Mouse (Mus musculus): ENCODE data around the gene Atg4a.

Gene Atg4a

DNA sequence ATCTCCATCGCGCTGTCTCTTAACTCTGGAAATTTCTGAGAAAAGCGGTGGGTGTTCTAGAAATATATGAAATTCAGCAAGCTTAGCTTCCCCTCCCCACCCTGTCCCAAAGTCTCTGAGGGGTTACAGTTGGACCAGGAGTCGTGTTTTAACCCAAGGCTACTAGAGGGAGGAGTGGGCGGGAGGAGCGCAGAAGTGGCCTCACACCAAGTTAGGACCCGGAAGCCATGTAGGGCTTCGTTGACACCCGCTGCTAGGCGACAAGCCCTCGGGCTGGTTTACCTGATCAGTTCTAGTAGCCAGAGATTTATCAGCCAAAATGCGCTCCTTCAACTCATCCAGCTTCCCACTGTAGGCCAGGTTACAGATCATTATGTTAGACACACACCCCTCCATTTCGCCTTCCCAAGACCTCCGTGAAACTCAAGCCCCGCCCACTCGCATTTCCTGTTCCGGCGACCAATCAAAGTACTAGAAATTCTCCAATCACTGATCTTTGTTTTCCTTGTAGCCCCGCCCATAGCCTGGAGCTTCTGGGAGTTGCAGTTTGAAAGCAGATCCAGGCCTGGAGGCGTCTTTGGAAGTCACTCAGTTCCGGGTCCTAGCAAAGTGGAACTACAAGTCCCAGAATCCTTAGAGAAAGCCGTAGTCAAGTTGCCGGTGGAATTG is at the start of gene Atg4a, which contains the start of gene Psmd10:
Gene Atg4a (plus strand): TSS at position 636 of the 669 bp plus-strand sequence.
Gene Psmd10 (minus strand): TSS at position 457 of the 669 bp plus-strand sequence.
- DNase-seq (ENCODE audit: low spot score), result peak; percentile 96

DNA sequence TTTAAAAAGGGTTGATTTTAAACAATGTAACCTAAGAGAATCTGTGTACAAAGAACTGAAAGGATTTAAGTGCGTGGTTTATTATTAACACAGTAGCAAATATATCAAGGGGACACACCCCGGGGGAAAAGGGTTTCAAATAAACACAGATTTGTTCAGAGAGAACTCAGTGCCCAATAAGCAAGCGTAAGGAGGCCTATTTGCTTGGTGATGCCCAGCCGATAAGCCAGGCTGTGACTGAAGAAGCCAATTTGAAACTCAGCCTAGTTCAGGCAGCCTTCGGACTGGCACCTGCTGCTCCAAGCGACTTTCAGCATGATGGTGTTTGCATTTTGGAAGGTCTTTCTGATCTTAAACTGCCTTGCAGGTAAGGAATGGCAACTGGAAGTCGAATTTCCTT is 49.3 kb upstream of the Atg4a start, which contains the start of gene Vsig1:
Gene Vsig1 (plus strand): TSS at position 249 of the 400 bp plus-strand sequence.
- no peak for DNase-seq (ENCODE audit: low spot score)

DNA sequence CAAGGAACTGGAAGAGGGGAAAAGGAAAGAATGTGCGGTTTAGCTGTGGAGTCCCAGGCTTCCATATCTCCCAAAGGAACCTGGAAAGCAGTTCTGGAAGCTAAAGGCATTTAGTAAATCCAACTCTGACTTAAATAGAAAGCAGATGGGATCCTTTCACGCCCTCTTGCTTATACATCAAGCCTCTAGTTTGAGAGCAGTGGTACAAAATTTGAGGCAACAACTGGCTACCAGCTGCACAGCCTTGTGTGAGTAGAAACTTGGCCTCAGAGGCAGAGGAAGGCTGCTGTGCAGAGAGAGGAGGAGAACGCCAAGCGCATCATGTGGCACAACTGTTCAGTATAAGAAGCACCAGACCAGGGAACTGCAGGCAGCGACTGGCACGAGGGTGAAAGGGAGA is 35.4 kb upstream of the Atg4a start:
- no peak for DNase-seq (ENCODE audit: low spot score)

DNA sequence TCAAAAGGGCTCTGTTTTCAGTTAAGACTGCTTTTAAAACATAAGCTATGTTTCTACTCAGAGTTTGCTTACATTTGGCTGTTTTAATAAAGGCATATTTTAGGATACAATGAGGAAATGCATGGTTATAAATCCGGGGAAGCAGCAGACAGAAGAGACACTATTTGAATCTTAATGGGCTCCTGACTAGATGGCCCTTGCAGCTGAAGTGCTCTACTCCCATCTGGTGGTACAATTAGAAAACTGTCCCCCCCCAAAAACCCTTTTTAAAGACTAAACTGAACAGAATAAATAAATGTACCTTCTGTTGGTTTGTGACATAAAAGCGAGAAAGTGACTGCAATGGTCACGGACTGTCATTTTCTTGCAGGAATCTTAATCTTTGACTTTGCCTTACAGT is 24.6 kb upstream of the Atg4a start:
- DNase-seq (ENCODE audit: low spot score), result no peak

DNA sequence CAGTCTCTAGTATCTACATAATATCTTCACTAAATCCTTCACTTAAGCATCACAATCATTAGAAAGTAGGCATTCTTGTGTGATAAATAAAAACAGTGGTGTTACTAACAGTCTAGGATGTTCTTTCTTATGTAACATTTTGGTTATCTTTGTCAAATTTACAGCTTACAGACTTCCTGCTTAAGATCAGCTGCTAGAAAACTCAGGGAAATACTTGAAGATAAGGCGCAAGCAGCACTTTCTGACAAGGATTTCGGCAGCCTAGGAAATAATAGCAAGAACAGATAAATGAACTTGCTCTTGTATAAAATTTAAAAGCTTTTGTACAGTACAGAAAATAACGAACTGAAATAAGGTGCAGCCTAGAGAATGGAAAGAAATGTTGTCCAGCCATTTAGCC is 23.4 kb upstream of the Atg4a start:
- no peak for DNase-seq (ENCODE audit: low spot score)

DNA sequence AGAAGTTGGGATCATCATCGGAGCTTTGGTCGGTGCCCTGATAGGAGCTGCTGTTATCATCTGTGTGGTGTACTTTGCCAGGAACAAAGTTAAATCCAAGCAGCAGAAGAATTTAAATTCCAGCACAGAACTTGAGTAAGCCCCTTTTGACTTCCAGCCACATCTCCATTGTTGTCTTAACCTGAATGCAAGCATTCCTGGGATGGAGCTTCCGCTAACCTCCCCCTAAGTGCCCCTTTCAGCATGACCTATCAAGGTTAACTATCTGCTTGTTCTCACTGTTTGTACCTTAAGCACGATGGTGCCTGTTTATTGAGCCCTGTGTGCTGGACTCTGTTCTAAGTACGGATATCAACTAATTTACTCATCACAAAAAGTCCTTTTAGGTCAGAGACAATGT is 20.4 kb upstream of the Atg4a start:
- DNase-seq (ENCODE audit: low spot score), result no peak

DNA sequence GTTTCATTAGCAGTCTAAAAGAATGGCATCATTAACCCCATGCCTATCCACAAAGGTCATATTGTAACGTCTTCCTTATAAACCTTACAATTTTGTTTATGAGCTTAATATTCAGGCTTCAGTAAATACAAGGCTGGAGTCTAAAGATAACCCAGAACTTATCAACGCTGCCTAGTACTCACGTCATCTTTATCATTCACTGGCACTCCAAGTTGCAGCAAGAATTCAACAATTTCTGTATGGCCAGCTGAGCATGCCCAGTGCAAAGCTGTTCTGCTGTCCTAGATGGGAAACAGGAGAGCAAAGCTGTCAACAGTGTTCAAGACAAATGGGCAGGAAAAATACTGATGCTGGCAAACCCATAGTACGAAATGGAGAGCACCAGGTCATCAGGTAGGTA is 3.1 kb upstream of the Atg4a start:
- no peak for DNase-seq (ENCODE audit: low spot score)

DNA sequence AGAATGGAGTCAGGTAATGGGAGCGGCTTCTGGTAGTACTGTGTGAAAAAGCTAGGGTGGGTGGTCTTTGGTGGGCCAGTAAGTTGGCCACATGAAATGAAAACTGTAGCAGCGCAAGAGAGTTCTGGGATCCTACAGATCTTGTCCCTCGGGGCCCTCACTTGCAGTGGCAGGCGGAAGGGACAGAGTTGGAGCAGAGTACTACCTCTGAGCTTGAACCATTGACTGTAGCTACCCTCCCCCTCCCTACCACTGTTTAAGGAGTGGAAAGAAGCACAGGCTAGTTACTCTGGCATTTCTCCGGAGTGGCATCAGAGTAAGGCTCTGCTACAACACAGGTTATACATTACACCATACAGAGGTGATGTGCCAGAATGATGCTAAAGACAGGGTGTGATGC is 252 bp downstream of the Atg4a start:
- DNase-seq (ENCODE audit: low spot score), result no peak

DNA sequence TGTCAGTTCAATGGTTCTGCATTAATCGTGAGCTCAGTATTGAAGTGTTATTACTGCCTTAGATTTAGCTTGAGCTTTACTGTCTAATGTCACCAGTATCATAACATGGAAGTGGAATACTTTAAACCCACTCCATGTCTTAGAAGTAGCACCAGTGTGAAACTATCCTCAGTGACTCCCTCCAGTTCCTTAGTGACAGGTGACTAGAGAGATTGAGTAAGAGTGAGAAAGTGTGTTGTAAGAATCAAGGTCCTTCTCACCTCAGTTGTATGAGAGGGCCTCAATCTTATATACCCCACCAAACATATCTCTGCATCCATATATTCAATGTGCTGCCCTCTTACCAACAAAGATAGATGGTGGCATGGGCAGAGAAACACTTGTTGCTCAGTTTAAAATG is 22.2 kb downstream of the Atg4a start:
- no peak for DNase-seq (ENCODE audit: low spot score)

DNA sequence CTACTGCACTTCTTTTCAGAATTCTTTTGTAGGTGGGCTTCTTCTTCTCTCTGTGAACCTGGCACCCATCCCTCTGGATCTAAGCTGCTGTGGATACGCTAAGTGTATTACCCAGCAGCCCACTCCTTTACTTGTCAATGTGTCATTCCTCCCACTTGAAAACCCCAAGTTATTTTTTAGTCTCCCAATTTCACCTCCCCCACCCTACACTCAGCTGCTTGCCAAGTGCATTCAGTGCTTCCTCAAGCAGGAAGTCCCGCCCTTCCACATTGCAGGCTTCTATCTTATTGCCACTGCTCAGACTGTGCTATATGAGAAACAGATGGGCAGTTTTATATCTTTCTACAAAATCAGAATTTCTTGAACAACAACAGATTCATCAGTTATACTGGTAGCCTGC is 22.8 kb downstream of the Atg4a start:
- peak; percentile 56 for DNase-seq (ENCODE audit: low spot score)

DNA sequence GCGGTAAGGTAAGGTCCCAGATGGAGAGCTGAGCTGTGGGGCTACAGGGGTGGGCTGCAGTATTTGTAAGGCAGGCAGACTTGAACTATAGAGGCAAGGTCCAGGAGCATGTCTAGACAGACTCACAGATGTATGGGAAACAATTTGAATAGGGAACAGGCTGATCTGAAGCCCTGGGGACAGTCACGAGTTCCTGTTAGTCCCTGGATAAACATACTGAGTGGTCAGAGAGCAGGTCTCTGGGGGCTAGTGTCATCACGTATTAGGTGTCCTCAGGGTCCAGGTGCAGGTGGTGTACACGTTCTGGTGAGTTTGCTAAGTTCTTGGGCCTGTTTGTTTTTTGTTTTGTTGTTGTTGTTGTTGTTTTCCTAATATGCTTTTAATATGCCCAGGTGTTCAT is 23.5 kb downstream of the Atg4a start:
- DNase-seq (ENCODE audit: low spot score), result no peak

DNA sequence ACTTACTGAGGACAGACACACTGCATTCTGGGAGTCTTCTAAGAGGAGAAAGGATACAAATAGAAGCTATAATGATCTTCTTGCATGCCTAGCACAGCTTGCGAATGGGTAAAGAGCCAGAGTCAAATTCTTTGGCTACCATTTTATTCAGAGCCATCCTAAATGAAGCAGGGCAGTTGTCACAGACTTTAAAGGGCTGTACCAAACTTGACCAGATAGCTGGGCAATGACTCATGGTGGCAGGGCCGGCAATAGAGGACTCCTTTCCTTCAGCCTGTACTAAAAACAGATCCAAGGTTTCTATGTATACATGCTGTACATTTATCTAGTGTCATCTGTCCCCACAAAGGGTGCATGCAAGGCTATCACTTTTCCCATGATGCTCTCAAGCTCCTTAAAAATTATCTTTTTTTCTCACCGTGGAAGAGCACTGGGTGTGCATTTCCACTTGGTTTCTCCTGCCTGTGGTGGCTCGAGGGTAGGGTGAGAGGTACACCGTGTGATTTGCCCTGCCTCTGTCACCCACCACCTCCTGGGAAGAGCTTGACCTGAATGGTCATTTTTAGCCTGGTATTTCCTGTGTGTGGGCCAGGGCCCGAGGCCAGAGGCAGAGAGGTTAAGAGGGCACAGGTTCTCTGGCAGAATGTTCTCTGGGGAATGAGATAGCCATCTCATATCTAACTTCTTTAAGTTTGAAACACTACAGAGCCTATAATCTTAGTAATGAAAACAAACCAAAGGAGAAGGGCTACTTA is 26.7 kb downstream of the Atg4a start:
- DNase-seq (ENCODE audit: low spot score), result no peak

DNA sequence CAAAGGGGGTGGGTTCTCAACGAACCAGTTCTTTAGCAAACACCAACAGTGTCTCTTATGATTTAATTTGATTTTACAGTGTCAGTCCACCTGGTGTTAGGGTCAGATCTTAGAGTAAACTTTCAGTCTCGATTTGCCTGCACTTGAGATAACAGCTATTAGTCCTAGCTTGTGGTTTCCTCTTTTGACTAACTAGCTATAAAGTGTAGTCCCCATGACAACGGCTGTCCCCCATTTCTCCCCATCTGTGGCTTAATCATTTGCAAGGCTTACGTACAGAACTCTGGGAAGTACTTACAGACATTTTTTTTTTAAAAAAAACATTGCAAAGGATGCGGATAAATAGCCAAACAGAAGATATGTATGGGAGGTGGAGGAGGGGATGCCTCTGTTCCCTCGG is 28.1 kb downstream of the Atg4a start:
- DNase-seq (ENCODE audit: low spot score), result no peak

DNA sequence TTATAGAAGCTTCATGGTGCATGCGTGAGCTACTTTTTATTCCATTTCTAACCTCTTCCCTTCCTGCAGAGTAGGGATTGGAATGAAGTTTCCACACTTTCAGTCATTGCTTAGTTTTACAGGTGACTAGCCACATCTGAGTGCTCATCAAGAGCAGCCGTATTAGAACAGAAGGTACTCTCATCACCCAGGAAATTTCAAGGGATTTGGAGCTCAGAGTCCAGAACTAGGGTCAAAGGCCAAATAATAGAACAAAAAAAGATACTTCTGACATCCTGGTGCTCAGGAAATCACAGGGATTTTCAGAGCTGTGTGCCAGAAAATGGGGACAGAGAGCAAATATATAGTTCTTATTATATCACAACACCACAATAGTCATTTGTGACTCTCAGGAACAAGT is 28.5 kb downstream of the Atg4a start:
- DNase-seq (ENCODE audit: low spot score), result no peak

DNA sequence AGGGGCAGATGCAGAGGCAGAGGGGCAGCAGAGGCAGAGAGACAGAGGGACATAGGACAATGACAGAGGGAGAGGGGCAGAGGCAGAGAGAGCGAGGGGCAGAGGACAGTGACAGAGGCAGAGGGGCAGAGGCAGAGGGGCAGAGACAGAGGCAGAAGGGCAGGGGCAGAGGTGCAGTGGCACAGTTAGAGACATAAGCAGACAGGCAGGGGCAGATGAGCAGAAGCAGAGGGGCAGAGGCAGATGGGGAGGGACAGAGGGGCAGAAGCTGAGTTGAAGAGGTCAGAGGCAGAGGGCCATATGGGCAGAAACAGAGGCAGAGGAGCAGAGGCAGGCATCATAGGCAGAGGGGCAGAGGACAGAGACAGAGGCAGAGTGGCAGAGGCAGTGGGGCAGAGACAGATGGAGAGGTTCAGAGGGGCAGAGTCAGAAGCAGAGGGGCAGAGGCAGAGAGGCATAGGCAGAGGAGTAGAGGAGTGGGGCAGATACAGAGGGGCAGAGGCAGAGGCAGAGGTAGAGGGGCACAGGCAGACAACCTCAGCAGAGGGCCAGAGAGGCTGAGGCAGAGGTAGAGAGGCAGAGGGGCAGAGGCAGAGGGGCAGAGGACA is 40.3 kb downstream of the Atg4a start:
- DNase-seq (ENCODE audit: low spot score), result no peak

DNA sequence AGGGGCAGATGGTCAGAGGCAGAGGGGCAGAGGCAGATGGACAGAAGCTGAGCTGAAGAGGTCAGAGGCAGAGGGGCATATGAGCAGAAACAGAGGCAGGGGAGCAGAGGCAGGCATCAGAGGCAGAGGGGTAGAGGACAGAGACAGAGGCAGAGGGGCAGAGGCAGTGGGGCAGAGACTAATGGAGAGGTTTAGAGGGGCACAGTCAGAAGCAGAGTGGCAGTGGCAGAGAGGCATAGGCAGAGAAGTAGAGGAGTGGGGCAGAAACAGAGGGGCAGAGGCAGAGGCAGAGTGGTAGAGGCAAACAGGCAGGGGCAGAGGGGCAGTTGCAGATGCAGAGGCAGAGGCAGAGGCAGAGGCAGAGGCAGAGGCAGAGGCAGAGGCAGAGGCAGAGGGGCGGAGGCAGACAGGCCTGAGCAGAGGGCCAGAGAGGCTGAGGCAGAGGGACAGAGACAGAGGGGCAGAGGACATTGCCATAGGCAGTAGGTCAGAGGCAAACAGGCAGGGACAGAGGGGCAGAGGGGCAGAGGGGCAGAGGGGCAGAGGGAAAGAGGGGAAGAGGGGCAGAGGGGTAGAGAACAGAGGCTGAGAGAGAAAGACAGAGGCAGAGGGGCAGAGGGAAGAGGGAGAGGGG is 41.3 kb downstream of the Atg4a start:
- no peak for DNase-seq (ENCODE audit: low spot score)

DNA sequence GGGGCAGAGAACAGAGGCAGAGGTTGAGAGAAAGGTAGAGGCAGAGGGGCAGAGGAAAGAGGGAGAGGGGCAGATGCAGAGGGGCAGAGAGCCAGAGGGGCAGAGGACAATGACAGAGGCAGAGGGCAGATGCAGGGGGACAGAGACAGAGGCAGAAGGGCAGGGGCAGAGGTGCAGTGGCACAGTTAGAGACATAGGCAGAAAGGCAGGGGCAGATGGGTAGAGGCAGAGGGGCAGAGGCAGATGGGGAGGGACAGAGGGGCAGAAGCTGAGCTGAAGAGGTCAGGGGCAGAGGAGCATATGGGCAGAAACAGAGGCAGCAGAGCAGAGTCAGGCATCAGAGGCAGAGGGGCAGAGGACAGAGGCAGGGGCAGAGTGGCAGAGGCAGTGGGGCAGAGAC is 42.2 kb downstream of the Atg4a start:
- no peak for DNase-seq (ENCODE audit: low spot score)

DNA sequence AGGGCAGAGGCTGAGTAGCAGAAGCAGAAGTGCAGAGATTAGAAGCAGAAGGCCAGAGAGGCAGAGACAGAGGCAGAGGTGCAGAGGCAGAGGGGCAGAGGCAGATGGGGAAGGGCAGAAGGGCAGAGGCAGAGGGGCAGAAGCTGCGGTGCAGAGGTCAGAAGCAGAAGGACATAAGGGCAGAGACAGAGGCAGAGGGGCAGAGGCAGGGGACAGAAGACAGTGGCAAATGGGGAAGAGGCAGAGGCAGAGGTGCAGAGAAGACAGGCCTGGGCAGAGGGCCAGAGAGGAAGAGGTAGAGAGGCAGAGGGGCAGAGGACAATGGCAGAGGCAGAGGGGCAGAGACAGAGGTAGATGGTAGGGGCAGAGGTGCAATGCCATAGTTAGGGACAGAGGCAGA is 193.0 kb downstream of the Atg4a start:
- DNase-seq (ENCODE audit: low spot score), result no peak

DNA sequence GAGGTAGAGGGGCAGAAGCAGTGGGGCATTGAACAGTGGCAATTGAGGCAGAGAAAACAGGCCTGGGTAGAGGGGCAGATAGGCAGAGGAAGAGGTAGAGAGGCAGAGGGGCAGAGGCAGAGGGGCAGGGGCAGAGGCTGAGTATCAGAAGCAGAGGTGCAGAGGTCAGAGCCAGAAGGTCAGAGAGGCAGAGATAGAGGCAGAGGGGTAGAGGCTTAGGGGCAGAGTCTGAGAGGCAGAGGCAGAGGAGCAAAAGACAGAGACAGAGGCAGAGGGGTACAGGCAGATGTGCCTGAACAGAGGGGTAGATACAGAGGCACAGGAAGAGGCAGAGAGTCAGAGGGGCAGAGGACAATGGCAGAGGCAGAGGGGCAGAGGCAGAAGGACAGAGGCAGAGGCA is 193.6 kb downstream of the Atg4a start:
- no peak for DNase-seq (ENCODE audit: low spot score)

DNA sequence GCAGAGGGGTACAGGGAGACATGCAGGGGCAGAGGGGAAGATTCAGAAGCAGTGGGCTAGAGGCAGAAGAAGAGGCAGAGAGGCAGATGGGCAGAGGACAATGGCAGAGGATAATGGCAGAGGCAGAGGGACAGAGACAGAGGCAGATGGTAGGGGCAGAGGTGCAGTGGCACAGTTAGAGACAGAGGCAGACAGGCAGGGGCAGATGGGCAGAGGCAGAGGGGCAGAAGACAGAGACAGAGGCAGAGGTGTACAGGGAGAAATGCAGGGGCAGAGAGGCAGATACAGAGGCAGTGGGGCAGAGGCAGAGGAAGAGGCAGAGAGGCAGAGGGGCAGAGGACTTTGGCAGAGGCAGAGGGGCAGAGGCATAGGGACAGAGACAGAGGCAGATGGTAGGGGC is 194.5 kb downstream of the Atg4a start:
- no peak for DNase-seq (ENCODE audit: low spot score)

DNA sequence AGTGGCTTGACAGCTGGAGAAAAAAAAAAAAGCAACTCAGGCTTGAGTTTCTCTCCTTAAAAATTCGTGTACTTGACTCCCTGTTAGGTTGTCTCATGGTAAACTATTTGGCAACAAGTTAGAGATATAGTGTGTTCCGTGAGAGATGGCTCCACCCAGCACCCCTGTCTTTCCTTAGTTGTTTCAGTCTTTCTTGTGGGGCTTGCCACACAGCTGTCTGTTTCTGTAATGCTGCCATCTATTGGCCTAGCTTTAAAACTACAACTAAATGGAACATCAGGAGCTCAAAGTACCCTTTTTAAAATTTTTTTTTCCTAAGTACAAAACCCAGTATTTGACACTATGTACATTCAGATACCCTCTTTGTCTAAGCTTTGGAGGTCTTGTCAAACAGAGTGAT is 200.0 kb downstream of the Atg4a start:
- DNase-seq (ENCODE audit: low spot score), result peak; percentile 14

DNA sequence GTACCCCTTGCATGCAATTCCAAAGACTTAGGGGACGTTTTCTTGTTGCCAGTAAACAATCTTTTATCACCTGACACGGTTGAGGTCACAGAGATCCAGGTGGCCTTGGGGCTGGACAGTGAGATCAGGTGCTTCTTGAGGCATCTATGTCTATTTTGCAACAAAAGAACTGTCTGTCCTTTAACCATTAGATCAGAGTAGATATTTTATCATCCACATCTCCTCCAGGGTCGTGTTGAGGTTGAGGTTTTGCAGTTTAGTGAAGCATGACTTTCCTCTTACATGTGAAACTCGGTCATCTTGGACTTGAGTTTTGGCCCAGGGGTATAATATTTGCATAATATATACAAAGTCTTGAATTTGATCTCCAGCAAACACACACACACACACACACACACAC is 200.9 kb downstream of the Atg4a start:
- no peak for DNase-seq (ENCODE audit: low spot score)

DNA sequence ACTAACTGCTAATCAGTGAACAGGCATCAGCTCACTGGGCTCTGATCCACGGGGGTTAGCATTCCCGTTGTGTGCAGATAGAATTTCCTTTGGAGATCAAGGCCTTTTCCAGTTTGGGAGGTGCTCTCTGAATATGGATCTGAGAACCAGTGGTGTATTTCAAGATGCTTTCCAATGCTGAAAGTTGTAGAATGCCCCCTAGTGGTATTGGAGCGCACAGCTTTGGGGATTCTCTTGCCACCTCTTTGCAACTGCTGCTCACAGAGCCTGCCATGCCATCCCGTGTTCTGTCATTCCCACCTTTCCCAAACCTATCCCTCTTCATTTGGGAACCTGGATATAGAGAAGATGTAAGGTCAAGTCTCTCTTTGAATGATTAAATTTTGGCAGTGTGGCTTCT is 201.5 kb downstream of the Atg4a start:
- DNase-seq (ENCODE audit: low spot score), result peak; percentile 20

All from lung, postnatal 25 days (tissue).